Mouse (Mus musculus) liver, adult 2 months (tissue): Measurements from ENCODE around the gene Ggps1. TPM values are rescaled to one million over a fixed set of nuclear protein-coding genes. Genes with fewer than 3 reads are reported as not detected.

Experiments used
- DNase-seq: peaks from one replicate; pipeline ENCODE4 v3.0.0-alpha.2; 2011; ENCODE audit warnings: low read depth, low spot score; ENCODE audit errors: extremely low read depth
- H3K27ac ChIP-seq: fragments of 200-500 bp; replicated peaks from 2 replicates; pipeline ENCODE4 v1.5.1; 2012; ENCODE audit warnings: low read depth, mild to moderate bottlenecking, control low read depth, inconsistent platforms, low read length; ENCODE audit not compliant: insufficient read depth
- H3K27me3 ChIP-seq: fragments of 200-500 bp; 2 replicates; pipeline ENCODE4 v1.6.1; 2012; ENCODE audit warnings: mild to moderate bottlenecking, moderate library complexity, low read length, inconsistent platforms; ENCODE audit not compliant: control insufficient read depth, insufficient read depth
- H3K36me3 ChIP-seq: fragments of 200-500 bp; 2 replicates; pipeline ENCODE4 v1.6.1; 2012; ENCODE audit warnings: low read length, inconsistent platforms; ENCODE audit not compliant: control insufficient read depth, insufficient read depth
- H3K4me1 ChIP-seq: fragments of 200-500 bp; 2 replicates; pipeline ENCODE4 v1.6.1; 2011; ENCODE audit warnings: low read length; ENCODE audit not compliant: control insufficient read depth, insufficient read depth
- H3K4me3 ChIP-seq: fragments of 200-500 bp; 2 replicates; pipeline ENCODE4 v1.5.1; 2011; ENCODE audit warnings: low read depth, mild to moderate bottlenecking, control low read depth, low read length, moderate library complexity; ENCODE audit not compliant: insufficient read depth
- H3K79me2 ChIP-seq: fragments of 200-500 bp; 2 replicates; pipeline ENCODE4 v1.6.1; 2012; ENCODE audit warnings: inconsistent platforms, mild to moderate bottlenecking, low read length, moderate library complexity; ENCODE audit not compliant: control insufficient read depth, insufficient read depth
- H3K9ac ChIP-seq: fragments of 200-500 bp; 2 replicates; pipeline ENCODE4 v1.6.1; 2012; ENCODE audit warnings: low read depth, mild to moderate bottlenecking, control low read depth, inconsistent platforms, low read length
- CTCF ChIP-seq: fragments of 200-500 bp; IDR thresholded peaks from 2 replicates; pipeline ENCODE4 v1.5.1; 2011; ENCODE audit warnings: low read depth, low read length, control low read depth
- POLR2A ChIP-seq: fragments of 200-500 bp; IDR thresholded peaks from 2 replicates; pipeline ENCODE4 v1.6.1; 2011; ENCODE audit warnings: low read length, control low read depth; ENCODE audit not compliant: insufficient read depth; ENCODE audit errors: extremely low read depth
- WGBS: fragments of 180-500 bp; shearing (Covaris S2); methylation state at CpG from one replicate; pipeline ENCODE4 v1.1.7; 2018; 5-methylcytosine and 5-hydroxymethylcytosine counted together
- polyA plus RNA-seq: library from polyadenylated mRNA; depleted of rRNA; stranded (reverse); fragments of >200 nt; gene quantifications from 2 replicates; pipeline ENCODE4 v1.2.3, GENCODE M21; 2012
- total RNA-seq: library from RNA; depleted of rRNA; stranded (reverse); fragments of >200 nt; gene quantifications from 2 replicates; pipeline ENCODE4 v1.2.3, GENCODE M21; 2014

The Ggps1 gene
- total and polyA plus RNA-seq, 2 experiments = 4.4 to 11.0 TPM

DNA sequence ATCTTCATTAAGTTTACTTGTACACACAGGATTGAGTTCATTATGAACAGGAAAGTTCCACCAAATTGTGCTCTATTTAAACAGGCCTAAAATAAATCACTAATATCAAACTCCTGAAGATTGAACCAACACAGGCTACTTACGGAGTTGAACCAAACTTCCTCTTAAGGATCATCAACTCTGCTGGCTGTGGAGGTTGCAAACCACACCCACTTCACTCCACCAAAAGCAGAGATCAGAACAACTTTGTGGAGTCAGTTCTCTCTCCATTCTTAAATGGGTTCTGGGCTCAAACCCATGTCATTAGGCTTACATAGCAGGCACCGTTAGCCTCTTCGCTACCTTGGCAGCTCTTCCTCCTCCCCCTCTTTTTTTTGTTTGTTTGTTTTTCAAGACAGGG is 44.4 kb downstream of the Ggps1 start:
- TF ChIP-seq CTCF (no peak), POLR2A (no peak)
- H3K36me3 ChIP-seq = peaks cover 13% of the 10 kb centered on the region
- H3K4me3 ChIP-seq = no peak overlapping the region
- H3K27me3 ChIP-seq = no peaks in the 10 kb centered on the region
- WGBS = 78% methylated on average over 3 of the region's 3 CpGs
- no peak overlapping the region for H3K9ac ChIP-seq
- H3K27ac ChIP-seq = no peak overlapping the region
- DNase-seq = no peak
- no peaks in the 10 kb centered on the region; the same call in 1 of the 2 replicates for H3K79me2 ChIP-seq
- no peaks in the 10 kb centered on the region for H3K4me1 ChIP-seq

- no peak overlapping the region for H3K4me3 ChIP-seq
- no peaks in the 10 kb centered on the region for H3K4me1 ChIP-seq
- peaks cover 16% of the 10 kb centered on the region for H3K36me3 ChIP-seq
- no peak for TF ChIP-seq CTCF
- TF ChIP-seq POLR2A = no peak
- no peaks in the 10 kb centered on the region for H3K27me3 ChIP-seq
- no peak overlapping the region for H3K27ac ChIP-seq
- DNase-seq = no peak
- no peaks in the 10 kb centered on the region; the same call in 1 of the 2 replicates for H3K79me2 ChIP-seq
- no peak overlapping the region for H3K9ac ChIP-seq
These were observed 45.0 kb downstream of the Ggps1 start for GRCm38 (mm10) chr13:14018283-14018682.

- Histone ChIP-seq H3K9ac (no peak overlapping the region), H3K27me3 (no peaks in the 10 kb centered on the region), H3K4me1 (no peaks in the 10 kb centered on the region), H3K36me3 (peaks cover 22% of the 10 kb centered on the region), H3K27ac (no peak overlapping the region), H3K79me2 (no peaks in the 10 kb centered on the region; the same call in 1 of the 2 replicates), H3K4me3 (no peak overlapping the region)
- TF ChIP-seq CTCF = no peak
- TF ChIP-seq POLR2A = no peak
- no peak for DNase-seq
- WGBS = 81% methylated on average over 6 of the region's 6 CpGs
These were observed 47.7 kb downstream of the Ggps1 start for GRCm38 (mm10) chr13:14015609-14016008.

- Histone ChIP-seq H3K27me3 (no peaks in the 10 kb centered on the region), H3K4me1 (no peaks in the 10 kb centered on the region), H3K36me3 (peaks cover 27% of the 10 kb centered on the region), H3K27ac (no peak overlapping the region), H3K79me2 (no peaks in the 10 kb centered on the region; the same call in 1 of the 2 replicates), H3K4me3 (no peak overlapping the region), H3K9ac (no peak overlapping the region)
- DNase-seq = no peak
- 92% methylated on average over 4 of the region's 4 CpGs for WGBS
- TF ChIP-seq CTCF (no peak), POLR2A (no peak)
These were observed 48.7 kb downstream of the Ggps1 start for GRCm38 (mm10) chr13:14014540-14014939.

GRCm38 (mm10) chr13:14014001-14014400 is 49.3 kb downstream of the Ggps1 start:
- Histone ChIP-seq H3K36me3 (peaks cover 24% of the 10 kb centered on the region), H3K4me1 (no peaks in the 10 kb centered on the region), H3K27me3 (no peaks in the 10 kb centered on the region), H3K79me2 (no peaks in the 10 kb centered on the region; the same call in 1 of the 2 replicates), H3K27ac (no peak overlapping the region), H3K4me3 (no peak overlapping the region), H3K9ac (no peak overlapping the region)
- 93% methylated on average over 2 of the region's 2 CpGs for WGBS
- TF ChIP-seq CTCF (no peak), POLR2A (no peak)
- no peak for DNase-seq

DNA sequence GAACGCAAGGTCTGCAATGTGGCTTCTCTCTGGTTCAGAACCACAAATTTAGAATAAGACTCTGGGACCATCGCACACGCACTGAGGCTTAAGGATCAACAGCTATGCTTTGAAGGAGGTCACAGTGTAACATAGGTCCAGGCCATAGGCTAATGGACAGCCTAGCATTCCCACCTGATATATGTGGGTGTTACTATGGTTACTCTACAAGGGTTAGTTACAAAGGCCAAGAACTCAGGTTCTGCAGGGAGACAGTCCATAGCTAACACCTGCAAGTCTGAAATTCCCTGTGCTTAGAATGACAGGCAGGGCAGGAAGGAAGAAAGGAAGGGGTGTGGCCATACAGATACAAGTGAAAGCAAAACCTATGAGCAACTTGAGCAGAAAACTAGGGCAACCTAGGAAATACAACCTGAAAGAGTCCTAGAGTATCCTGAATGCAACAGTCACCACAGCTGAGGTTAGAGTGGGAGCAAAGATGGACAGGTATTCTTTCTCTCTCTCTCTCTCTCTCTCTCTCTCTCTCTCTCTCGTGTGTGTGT is 51.8 kb downstream of the Ggps1 start:
- Histone ChIP-seq H3K27ac (no peak overlapping the region), H3K9ac (no peak overlapping the region), H3K4me3 (no peak overlapping the region), H3K79me2 (no peaks in the 10 kb centered on the region), H3K27me3 (no peaks in the 10 kb centered on the region), H3K4me1 (no peaks in the 10 kb centered on the region), H3K36me3 (peaks cover 22% of the 10 kb centered on the region)
- no peak for TF ChIP-seq POLR2A
- no peak for TF ChIP-seq CTCF
- DNase-seq = no peak
- 87% methylated on average over 4 of the region's 4 CpGs for WGBS
